Mouse (Mus musculus): ENCODE measurements at regions not wholly inside any gene's neighbourhood (a gene's known extent, or its start where the extent isn't known, plus 50 kb on each side); places are given as distances from the start of the nearest gene placed in this dataset.

DNA sequence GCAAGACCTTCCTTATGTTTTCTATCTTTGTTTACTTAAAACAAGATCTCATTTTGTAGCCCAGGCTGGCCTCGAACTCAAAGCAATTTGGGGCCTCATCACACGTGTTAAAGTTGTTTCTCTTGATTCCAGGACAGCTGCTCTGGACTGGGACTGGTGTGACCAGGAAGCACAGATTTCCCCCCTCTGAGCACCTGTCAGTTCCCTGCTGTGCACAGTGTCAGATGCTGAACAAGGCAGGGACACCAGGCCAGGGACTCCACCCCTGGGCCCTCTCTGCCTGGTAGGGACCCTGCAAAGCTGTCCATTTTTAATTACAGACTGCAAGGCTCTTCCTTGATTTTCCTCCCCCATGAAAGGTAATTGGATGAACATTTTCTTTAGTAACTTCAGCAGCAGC, 185.8 kb upstream of the Irx5 start:
- Histone ChIP-seq H3K4me1 (ENCODE audit: insufficient read depth) (no peaks in the 10 kb centered on the region), H3K27ac (ENCODE audit: low read depth) (no peak overlapping the region), H3K4me3 (ENCODE audit: low read depth, low read length) (no peak overlapping the region), H3K4me2 (ENCODE audit: low read depth, low read length) (no peak overlapping the region), H3K36me3 (replicated peaks; ENCODE audit: insufficient read depth, low read length) (no peaks in the 10 kb centered on the region), H3K27me3 (ENCODE audit: insufficient read depth, low read length) (no peaks in the 10 kb centered on the region), H3K9ac (replicated peaks) (no peak overlapping the region), H3K9me3 (ENCODE audit: low read length) (no peaks in the 10 kb centered on the region)
- DNase-seq (no peak), ATAC-seq (no peak)
- WGBS (ENCODE audit: insufficient replicate concordance): 55% methylated on average over 2 of the region's 2 CpGs
- no peak for TF ChIP-seq CTCF (IDR thresholded peaks at IDR 0.05; ENCODE audit: low read depth)
- no peak for TF ChIP-seq EP300 (IDR thresholded peaks at IDR 0.05; ENCODE audit: low read depth)

GRCm38 (mm10) chr8:92167340-92167783, 190.1 kb upstream of the Irx5 start:
- Histone ChIP-seq H3K4me2 (ENCODE audit: low read depth, low read length) (no peak overlapping the region), H3K9ac (replicated peaks) (no peak overlapping the region), H3K4me3 (ENCODE audit: low read depth, low read length) (no peak overlapping the region), H3K4me1 (ENCODE audit: insufficient read depth) (no peaks in the 10 kb centered on the region), H3K27me3 (ENCODE audit: insufficient read depth, low read length) (no peaks in the 10 kb centered on the region), H3K9me3 (ENCODE audit: low read length) (no peaks in the 10 kb centered on the region), H3K36me3 (replicated peaks; ENCODE audit: insufficient read depth, low read length) (no peaks in the 10 kb centered on the region), H3K27ac (ENCODE audit: low read depth) (no peak overlapping the region)
- no peak for DNase-seq
- ATAC-seq: no peak
- TF ChIP-seq EP300 (IDR thresholded peaks at IDR 0.05; ENCODE audit: low read depth) (no peak), CTCF (IDR thresholded peaks at IDR 0.05; ENCODE audit: low read depth) (no peak)
- WGBS (ENCODE audit: insufficient replicate concordance): 48% methylated on average over 4 of the region's 4 CpGs

GRCm38 (mm10) chr8:92165306-92165705, 192.1 kb upstream of the Irx5 start:
- Histone ChIP-seq H3K27ac (ENCODE audit: low read depth) (no peak overlapping the region), H3K9me3 (ENCODE audit: low read length) (no peaks in the 10 kb centered on the region), H3K27me3 (ENCODE audit: insufficient read depth, low read length) (no peaks in the 10 kb centered on the region), H3K4me1 (ENCODE audit: insufficient read depth) (no peaks in the 10 kb centered on the region), H3K36me3 (replicated peaks; ENCODE audit: insufficient read depth, low read length) (no peaks in the 10 kb centered on the region), H3K4me3 (ENCODE audit: low read depth, low read length) (no peak overlapping the region), H3K9ac (replicated peaks) (no peak overlapping the region), H3K4me2 (ENCODE audit: low read depth, low read length) (no peak overlapping the region)
- WGBS (ENCODE audit: insufficient replicate concordance): 67% methylated on average over 6 of the region's 6 CpGs
- TF ChIP-seq EP300 (IDR thresholded peaks at IDR 0.05; ENCODE audit: low read depth) (no peak), CTCF (IDR thresholded peaks at IDR 0.05; ENCODE audit: low read depth) (no peak)
- no peak for DNase-seq
- ATAC-seq: no peak

DNA sequence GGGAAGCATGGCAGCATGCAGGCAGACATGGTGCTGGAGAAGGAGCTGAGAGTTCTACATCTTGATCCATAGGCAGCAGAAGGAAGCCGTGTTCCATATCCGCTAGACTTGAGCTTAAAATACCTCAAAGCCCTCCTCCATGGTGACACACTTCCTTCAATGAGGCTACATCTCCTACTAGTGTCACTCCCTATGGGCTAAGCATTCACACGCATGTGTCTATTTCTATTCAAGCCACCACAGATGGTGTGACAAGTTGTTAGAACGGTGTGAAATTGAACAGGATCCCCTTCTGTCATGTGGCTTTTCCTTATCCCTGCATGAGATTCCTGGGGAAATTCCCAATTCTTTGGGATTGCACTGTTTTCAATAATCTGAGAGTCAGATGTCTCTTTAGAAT, 192.9 kb upstream of the Irx5 start:
- TF ChIP-seq CTCF (IDR thresholded peaks at IDR 0.05; ENCODE audit: low read depth) (no peak), EP300 (IDR thresholded peaks at IDR 0.05; ENCODE audit: low read depth) (no peak)
- Histone ChIP-seq H3K9ac (replicated peaks) (no peak overlapping the region), H3K4me2 (ENCODE audit: low read depth, low read length) (no peak overlapping the region), H3K27me3 (ENCODE audit: insufficient read depth, low read length) (no peaks in the 10 kb centered on the region), H3K36me3 (replicated peaks; ENCODE audit: insufficient read depth, low read length) (no peaks in the 10 kb centered on the region), H3K4me3 (ENCODE audit: low read depth, low read length) (no peak overlapping the region), H3K9me3 (ENCODE audit: low read length) (no peaks in the 10 kb centered on the region), H3K4me1 (ENCODE audit: insufficient read depth) (no peaks in the 10 kb centered on the region), H3K27ac (ENCODE audit: low read depth) (no peak overlapping the region)
- 84% methylated on average over 4 of the region's 4 CpGs for WGBS (ENCODE audit: insufficient replicate concordance)
- ATAC-seq (no peak), DNase-seq (no peak)

GRCm38 (mm10) chr8:92161002-92161401, 196.4 kb upstream of the Irx5 start:
- H3K27ac ChIP-seq (ENCODE audit: low read depth): no peak overlapping the region
- no peaks in the 10 kb centered on the region for H3K4me1 ChIP-seq (ENCODE audit: insufficient read depth)
- H3K4me3 ChIP-seq (ENCODE audit: low read depth, low read length): no peak overlapping the region
- no peaks in the 10 kb centered on the region for H3K27me3 ChIP-seq (ENCODE audit: insufficient read depth, low read length)
- H3K9ac ChIP-seq (replicated peaks): no peak overlapping the region
- ATAC-seq (no peak), DNase-seq (no peak)
- 68% methylated on average over 2 of the region's 2 CpGs for WGBS (ENCODE audit: insufficient replicate concordance)
- H3K9me3 ChIP-seq (ENCODE audit: low read length): no peaks in the 10 kb centered on the region
- H3K36me3 ChIP-seq (replicated peaks; ENCODE audit: insufficient read depth, low read length): no peaks in the 10 kb centered on the region
- H3K4me2 ChIP-seq (ENCODE audit: low read depth, low read length): no peak overlapping the region
- no peak for TF ChIP-seq EP300 (IDR thresholded peaks at IDR 0.05; ENCODE audit: low read depth)
- TF ChIP-seq CTCF (IDR thresholded peaks at IDR 0.05; ENCODE audit: low read depth): no peak

DNA sequence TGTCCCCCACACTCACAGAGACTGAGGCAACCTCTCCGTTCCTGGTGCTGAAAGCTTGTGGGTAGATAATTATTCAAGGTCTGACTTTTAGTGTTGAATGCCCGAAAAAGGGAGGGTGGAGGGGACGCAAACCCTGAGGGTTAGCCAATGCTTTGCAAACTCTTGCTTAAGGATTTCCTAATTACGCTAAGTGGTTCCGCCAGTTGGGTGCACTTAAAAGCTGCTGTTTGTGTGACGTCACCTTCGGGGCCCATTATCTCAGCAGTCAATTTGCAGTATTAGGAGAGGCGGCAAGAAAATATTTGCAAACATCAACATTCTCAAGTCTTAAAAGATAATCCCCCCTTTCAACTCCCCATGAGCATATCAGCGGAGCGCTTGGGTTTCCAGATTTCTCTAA, 199.2 kb upstream of the Irx5 start:
- WGBS (ENCODE audit: insufficient replicate concordance): 49% methylated on average over 10 of the region's 10 CpGs
- no peaks in the 10 kb centered on the region for H3K4me1 ChIP-seq (ENCODE audit: insufficient read depth)
- no peak overlapping the region for H3K4me2 ChIP-seq (ENCODE audit: low read depth, low read length)
- no peaks in the 10 kb centered on the region for H3K36me3 ChIP-seq (replicated peaks; ENCODE audit: insufficient read depth, low read length)
- H3K4me3 ChIP-seq (ENCODE audit: low read depth, low read length): no peak overlapping the region
- no peaks in the 10 kb centered on the region for H3K9me3 ChIP-seq (ENCODE audit: low read length)
- ATAC-seq (no peak), DNase-seq (no peak)
- no peaks in the 10 kb centered on the region for H3K27me3 ChIP-seq (ENCODE audit: insufficient read depth, low read length)
- H3K9ac ChIP-seq (replicated peaks): no peak overlapping the region
- no peak for TF ChIP-seq CTCF (IDR thresholded peaks at IDR 0.05; ENCODE audit: low read depth)
- TF ChIP-seq EP300 (IDR thresholded peaks at IDR 0.05; ENCODE audit: low read depth): no peak
- H3K27ac ChIP-seq (ENCODE audit: low read depth): no peak overlapping the region

DNA sequence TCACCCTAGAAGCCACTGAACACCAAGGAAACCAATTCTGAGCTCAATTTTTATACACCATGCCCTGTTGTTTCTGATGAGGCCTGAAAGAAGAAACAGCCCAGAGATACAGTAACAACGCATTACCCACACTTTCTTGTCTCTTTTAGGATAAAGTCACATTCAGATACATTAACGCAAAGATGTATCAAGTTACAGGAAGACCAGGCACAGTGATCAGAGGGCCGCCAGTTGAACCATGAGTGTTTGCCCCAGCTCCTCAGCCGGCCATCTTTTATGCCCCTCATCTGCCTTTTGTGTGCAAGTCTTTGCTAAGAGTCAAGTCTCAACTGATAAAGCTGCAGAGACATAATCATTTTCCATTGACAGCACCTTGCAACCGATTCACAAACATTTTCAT, 204.9 kb upstream of the Irx5 start:
- Histone ChIP-seq H3K9me3 (ENCODE audit: low read length) (no peaks in the 10 kb centered on the region), H3K36me3 (replicated peaks; ENCODE audit: insufficient read depth, low read length) (no peaks in the 10 kb centered on the region), H3K9ac (replicated peaks) (no peak overlapping the region), H3K27ac (ENCODE audit: low read depth) (no peak overlapping the region), H3K4me1 (ENCODE audit: insufficient read depth) (no peaks in the 10 kb centered on the region), H3K4me2 (ENCODE audit: low read depth, low read length) (no peak overlapping the region), H3K4me3 (ENCODE audit: low read depth, low read length) (no peak overlapping the region), H3K27me3 (ENCODE audit: insufficient read depth, low read length) (no peaks in the 10 kb centered on the region)
- WGBS (ENCODE audit: insufficient replicate concordance): 77% methylated on average over 5 of the region's 5 CpGs
- TF ChIP-seq EP300 (IDR thresholded peaks at IDR 0.05; ENCODE audit: low read depth): no peak
- no peak for TF ChIP-seq CTCF (IDR thresholded peaks at IDR 0.05; ENCODE audit: low read depth)
- ATAC-seq (no peak), DNase-seq (no peak)

Data from liver, postnatal 0 days (tissue).